Mouse (Mus musculus) myocyte (in vitro differentiated cells): Measurements from ENCODE around the gene Serhl.

ENCODE experiments used
- CEBPB ChIP-seq: IDR thresholded peaks from 2 replicates; pipeline ENCODE4 v1.6.1; 2011; ENCODE audit warnings: mild to moderate bottlenecking, moderate library complexity; ENCODE audit not compliant: poor library complexity, insufficient read depth, severe bottlenecking
- E2F4 ChIP-seq: IDR thresholded peaks from one replicate; pipeline ENCODE4 v1.6.1; 2011; ENCODE audit warnings: mild to moderate bottlenecking, control low read depth, moderate library complexity; ENCODE audit not compliant: insufficient read depth
- MAX ChIP-seq: IDR thresholded peaks from one replicate; pipeline ENCODE4 v1.6.1; 2011; ENCODE audit warnings: low read depth, mild to moderate bottlenecking, control low read depth
- MYOD1 ChIP-seq, 3 experiments: IDR thresholded peaks; one replicate each; pipeline ENCODE4 v1.6.1; 2011; ENCODE audit warnings: control low read depth in 2 of 3, low read depth in 2 of 3, mild to moderate bottlenecking in 2 of 3, moderate library complexity in 1 of 3; ENCODE audit not compliant: insufficient read length in 2 of 3, control insufficient read depth in 1 of 3
- MYOG ChIP-seq, 3 experiments: IDR thresholded peaks; one replicate each; pipeline ENCODE4 v1.6.1; 2011; ENCODE audit warnings: control low read depth in 2 of 3, low read depth in 2 of 3, mild to moderate bottlenecking in 2 of 3; ENCODE audit not compliant: insufficient read length in 2 of 3, control insufficient read depth in 1 of 3, insufficient read depth in 1 of 3
- POLR2A ChIP-seq: IDR thresholded peaks from one replicate; pipeline ENCODE4 v1.6.1; 2011; ENCODE audit warnings: low read depth, mild to moderate bottlenecking, control low read depth, moderate library complexity; ENCODE audit not compliant: insufficient read length
- POLR2AphosphoS2 ChIP-seq: IDR thresholded peaks from one replicate; pipeline ENCODE4 v1.6.1; 2011; ENCODE audit warnings: low read depth, control low read depth; ENCODE audit not compliant: insufficient read length
- SRF ChIP-seq: IDR thresholded peaks from one replicate; pipeline ENCODE4 v1.6.1; 2011; ENCODE audit warnings: low read depth; ENCODE audit not compliant: control insufficient read depth, insufficient read length
- TCF12 ChIP-seq: IDR thresholded peaks from one replicate; pipeline ENCODE4 v1.6.1; 2011; ENCODE audit warnings: mild to moderate bottlenecking, control low read depth; ENCODE audit not compliant: poor library complexity, insufficient read depth, severe bottlenecking
- USF1 ChIP-seq: IDR thresholded peaks from one replicate; pipeline ENCODE4 v1.6.1; 2011; ENCODE audit warnings: low read depth, mild to moderate bottlenecking, control low read depth, moderate library complexity

- TF ChIP-seq USF1 (no peak), POLR2A (peak; percentile 38), MAX (no peak), TCF12 (no peak), MYOD1 (IDR thresholded peaks at IDR 0.05; ENCODE audit: control insufficient read depth in 1 of 3, insufficient read length in 2 of 3, low read depth in 2 of 3) (peak in 2 of 3 experiments; percentile 67 to 77), CEBPB (no peak), E2F4 (no peak), MYOG (IDR thresholded peaks at IDR 0.05; ENCODE audit: control insufficient read depth in 1 of 3, insufficient read depth in 1 of 3, insufficient read length in 2 of 3, low read depth in 2 of 3) (peak in 2 of 3 experiments; percentile 73), POLR2AphosphoS2 (peak; percentile 62), SRF (no peak)
Measured at GRCm38 (mm10) chr15:83154309-83154708, 65.0 kb downstream of the Serhl start.
